Mouse (Mus musculus) cerebellum, adult (tissue): ENCODE data around the gene B3gnt8.

ENCODE experiments used
- ATAC-seq: cut with Nextera tagmentation; 2 replicates; pipeline ENCODE4 v1.9.2; 2017; ENCODE audit warnings: mild to moderate bottlenecking, moderate library complexity, mixed read lengths; ENCODE audit not compliant: insufficient number of reproducible peaks, low FRiP score, low TSS enrichment

The B3gnt8 gene

GRCm38 (mm10) chr7:25684659-25685058, 58.2 kb downstream of the B3gnt8 start:
- ATAC-seq = no peak
